Mouse (Mus musculus) liver, adult 2 months (tissue): ENCODE data around the gene Gm49711. TPM values are rescaled to one million over a fixed set of nuclear protein-coding genes. Genes with fewer than 3 reads are reported as not detected.

ENCODE experiments used
- DNase-seq: peaks from one replicate; pipeline ENCODE4 v3.0.0-alpha.2; 2011; ENCODE audit warnings: low read depth, low spot score; ENCODE audit errors: extremely low read depth
- H3K27ac ChIP-seq: fragments of 200-500 bp; replicated peaks from 2 replicates; pipeline ENCODE4 v1.5.1; 2012; ENCODE audit warnings: low read depth, mild to moderate bottlenecking, control low read depth, inconsistent platforms, low read length; ENCODE audit not compliant: insufficient read depth
- H3K27me3 ChIP-seq: fragments of 200-500 bp; 2 replicates; pipeline ENCODE4 v1.6.1; 2012; ENCODE audit warnings: mild to moderate bottlenecking, moderate library complexity, low read length, inconsistent platforms; ENCODE audit not compliant: control insufficient read depth, insufficient read depth
- H3K36me3 ChIP-seq: fragments of 200-500 bp; 2 replicates; pipeline ENCODE4 v1.6.1; 2012; ENCODE audit warnings: low read length, inconsistent platforms; ENCODE audit not compliant: control insufficient read depth, insufficient read depth
- H3K4me1 ChIP-seq: fragments of 200-500 bp; 2 replicates; pipeline ENCODE4 v1.6.1; 2011; ENCODE audit warnings: low read length; ENCODE audit not compliant: control insufficient read depth, insufficient read depth
- H3K4me3 ChIP-seq: fragments of 200-500 bp; 2 replicates; pipeline ENCODE4 v1.5.1; 2011; ENCODE audit warnings: low read depth, mild to moderate bottlenecking, control low read depth, low read length, moderate library complexity; ENCODE audit not compliant: insufficient read depth
- H3K79me2 ChIP-seq: fragments of 200-500 bp; 2 replicates; pipeline ENCODE4 v1.6.1; 2012; ENCODE audit warnings: inconsistent platforms, mild to moderate bottlenecking, low read length, moderate library complexity; ENCODE audit not compliant: control insufficient read depth, insufficient read depth
- H3K9ac ChIP-seq: fragments of 200-500 bp; 2 replicates; pipeline ENCODE4 v1.6.1; 2012; ENCODE audit warnings: low read depth, mild to moderate bottlenecking, control low read depth, inconsistent platforms, low read length
- CTCF ChIP-seq: fragments of 200-500 bp; IDR thresholded peaks from 2 replicates; pipeline ENCODE4 v1.5.1; 2011; ENCODE audit warnings: low read depth, low read length, control low read depth
- POLR2A ChIP-seq: fragments of 200-500 bp; IDR thresholded peaks from 2 replicates; pipeline ENCODE4 v1.6.1; 2011; ENCODE audit warnings: low read length, control low read depth; ENCODE audit not compliant: insufficient read depth; ENCODE audit errors: extremely low read depth
- WGBS: fragments of 180-500 bp; shearing (Covaris S2); methylation state at CpG from one replicate; pipeline ENCODE4 v1.1.7; 2018; 5-methylcytosine and 5-hydroxymethylcytosine counted together
- polyA plus RNA-seq: library from polyadenylated mRNA; depleted of rRNA; stranded (reverse); fragments of >200 nt; gene quantifications from 2 replicates; pipeline ENCODE4 v1.2.3, GENCODE M21; 2012
- total RNA-seq: library from RNA; depleted of rRNA; stranded (reverse); fragments of >200 nt; gene quantifications from 2 replicates; pipeline ENCODE4 v1.2.3, GENCODE M21; 2014

Gene Gm49711
- total and polyA plus RNA-seq, 2 experiments: not detected

DNA sequence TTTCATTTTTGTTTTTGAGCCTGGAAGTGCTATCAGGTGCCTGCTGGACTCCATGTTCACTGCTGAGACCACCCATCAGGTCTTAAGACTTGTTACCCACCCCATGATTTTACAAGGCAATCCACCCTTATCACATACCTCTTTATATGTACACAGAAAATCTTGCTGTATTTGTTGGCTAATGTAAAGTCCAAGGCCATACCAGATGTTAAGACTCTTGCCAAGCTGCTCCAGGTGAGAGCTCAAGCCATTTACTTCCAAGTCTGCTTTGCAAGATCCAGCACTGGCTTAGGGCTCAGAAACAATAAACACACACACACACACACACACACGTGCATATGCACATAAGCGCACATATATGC, 90.2 kb downstream of the Gm49711 start:
- Histone ChIP-seq H3K4me3 (no peak overlapping the region), H3K36me3 (no peaks in the 10 kb centered on the region), H3K27ac (no peak overlapping the region), H3K27me3 (no peaks in the 10 kb centered on the region), H3K9ac (no peak overlapping the region), H3K4me1 (no peaks in the 10 kb centered on the region), H3K79me2 (no peaks in the 10 kb centered on the region)
- 85% methylated on average over 2 of the region's 2 CpGs for WGBS
- no peak for TF ChIP-seq CTCF
- no peak for TF ChIP-seq POLR2A
- no peak for DNase-seq

- H3K4me3 ChIP-seq: no peak overlapping the region
- H3K27me3 ChIP-seq: no peaks in the 10 kb centered on the region
- H3K9ac ChIP-seq: no peak overlapping the region
- DNase-seq: no peak
- H3K27ac ChIP-seq: no peak overlapping the region
- 87% methylated on average over 4 of the region's 4 CpGs for WGBS
- no peak for TF ChIP-seq CTCF
- no peak for TF ChIP-seq POLR2A
- H3K79me2 ChIP-seq: no peaks in the 10 kb centered on the region
- no peaks in the 10 kb centered on the region for H3K4me1 ChIP-seq
- H3K36me3 ChIP-seq: no peaks in the 10 kb centered on the region
Observed at GRCm38 (mm10) chr16:92150975-92151374, 92.9 kb downstream of the Gm49711 start.

DNA sequence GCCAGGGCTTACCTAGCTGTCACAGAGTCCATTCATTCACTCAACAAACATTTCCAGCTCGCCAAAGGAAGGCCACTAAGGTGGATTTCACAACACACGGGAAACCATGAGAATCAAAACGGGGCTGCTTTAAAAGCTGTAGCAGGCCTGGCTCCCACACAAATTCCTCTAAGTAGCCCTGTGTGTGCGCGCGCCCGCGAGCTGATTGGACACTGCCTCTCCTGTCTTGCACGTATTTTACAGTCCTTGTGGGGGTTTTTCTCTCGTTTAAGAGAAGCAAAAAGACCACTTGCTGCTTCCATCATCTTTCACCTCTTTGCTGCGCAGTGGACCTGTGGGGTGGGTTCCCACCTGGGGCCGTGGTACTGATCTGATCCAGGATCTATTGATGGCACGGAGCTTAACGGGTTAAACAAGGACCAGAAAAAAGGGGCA, 99.9 kb downstream of the Gm49711 start:
- H3K79me2 ChIP-seq: no peaks in the 10 kb centered on the region
- H3K27me3 ChIP-seq: no peaks in the 10 kb centered on the region
- H3K9ac ChIP-seq: peak overlapping the region; percentile 13; the same call in 1 of the 2 replicates
- H3K4me3 ChIP-seq: peak overlapping the region; percentile 53
- DNase-seq: peak; percentile 86
- TF ChIP-seq CTCF: no peak
- TF ChIP-seq POLR2A: no peak
- WGBS: 3% methylated on average over 14 of the region's 14 CpGs
- H3K36me3 ChIP-seq: no peaks in the 10 kb centered on the region
- H3K4me1 ChIP-seq: peaks cover 3% of the 10 kb centered on the region
- peak overlapping the region; percentile 39 for H3K27ac ChIP-seq

- Histone ChIP-seq H3K36me3 (no peaks in the 10 kb centered on the region), H3K9ac (peak overlapping the region; percentile 53), H3K79me2 (no peaks in the 10 kb centered on the region), H3K4me3 (peak overlapping the region; percentile 53), H3K27ac (peak overlapping the region; percentile 61), H3K27me3 (no peaks in the 10 kb centered on the region), H3K4me1 (peaks cover 3% of the 10 kb centered on the region)
- WGBS: 4% methylated on average over 30 of the region's 30 CpGs
- peak; percentile 37 for DNase-seq
- TF ChIP-seq POLR2A: no peak
- no peak for TF ChIP-seq CTCF
Observed at GRCm38 (mm10) chr16:92158461-92159091, 100.5 kb downstream of the Gm49711 start.

DNA sequence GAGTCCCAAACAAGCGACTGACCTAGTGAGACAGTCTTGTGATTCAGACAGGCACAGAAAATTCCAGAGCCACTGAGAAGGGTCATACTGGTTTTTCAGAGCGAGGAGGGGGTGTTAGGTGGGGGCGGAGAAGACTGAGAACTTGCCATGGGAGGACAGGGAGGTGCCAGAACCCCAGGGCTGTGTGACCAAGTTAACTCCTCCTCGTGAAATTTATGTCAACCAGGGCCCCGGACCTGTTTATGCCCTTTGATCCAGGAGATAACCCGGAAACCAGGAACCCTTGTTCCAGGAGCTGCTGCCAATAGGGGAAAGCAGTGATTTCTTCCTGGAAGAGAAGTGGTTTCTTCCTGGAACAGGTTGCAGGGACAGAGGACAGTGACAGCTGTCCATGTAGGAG, 101.0 kb downstream of the Gm49711 start:
- Histone ChIP-seq H3K4me1 (peaks cover 3% of the 10 kb centered on the region), H3K79me2 (no peaks in the 10 kb centered on the region), H3K4me3 (no peak overlapping the region), H3K27me3 (no peaks in the 10 kb centered on the region), H3K36me3 (no peaks in the 10 kb centered on the region), H3K9ac (peak overlapping the region; percentile 53), H3K27ac (peak overlapping the region; percentile 61)
- whole genome bisulfite sequencing: 11% methylated on average over 6 of the region's 6 CpGs
- TF ChIP-seq CTCF: no peak
- no peak for TF ChIP-seq POLR2A
- DNase-seq: peak; percentile 37

DNA sequence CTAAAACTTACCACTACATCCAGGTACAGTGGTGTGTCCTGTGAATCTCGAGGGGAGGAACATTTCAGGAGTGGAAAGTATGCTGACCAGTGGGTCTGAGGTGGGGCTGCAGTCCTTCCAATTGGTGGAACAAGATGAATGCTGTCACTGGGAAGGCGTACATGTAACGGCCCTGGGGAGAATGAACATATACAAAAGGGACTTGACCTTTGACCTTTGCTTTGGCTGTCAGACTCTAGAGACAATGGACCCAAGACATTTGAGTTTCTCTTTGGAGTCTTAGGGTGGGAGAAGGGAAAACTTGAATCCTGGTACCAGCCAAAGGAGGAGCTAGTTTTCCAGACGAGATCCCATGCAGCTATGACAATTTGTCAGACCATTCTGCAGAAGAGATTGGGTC, 104.2 kb downstream of the Gm49711 start:
- Histone ChIP-seq H3K9ac (no peak overlapping the region), H3K4me3 (no peak overlapping the region), H3K79me2 (no peaks in the 10 kb centered on the region), H3K36me3 (no peaks in the 10 kb centered on the region), H3K27ac (no peak overlapping the region), H3K27me3 (no peaks in the 10 kb centered on the region), H3K4me1 (peaks cover 4% of the 10 kb centered on the region)
- 89% methylated on average over 4 of the region's 4 CpGs for WGBS
- DNase-seq: no peak
- TF ChIP-seq CTCF (no peak), POLR2A (no peak)
